Mouse (Mus musculus): Measurements from ENCODE around the gene Dntt. TPM values are rescaled to one million over a fixed set of nuclear protein-coding genes. Genes with fewer than 3 reads are reported as not detected.

Dntt gene
- polyA plus RNA-seq, 1 experiment from 2014 or later, result not detected

GRCm38 (mm10) chr19:41015951-41016716 lies 12.9 kb upstream of the Dntt start:
- WGBS, result 20% methylated on average over 14 of the region's 14 CpGs
- Histone ChIP-seq H3K4me3 (peak overlapping the region; percentile 45), H3K36me3 (replicated peaks) (no peaks in the 10 kb centered on the region)

GRCm38 (mm10) chr19:41019164-41019675 lies 9.9 kb upstream of the Dntt start:
- no peak overlapping the region for H3K4me3 ChIP-seq
- no peaks in the 10 kb centered on the region for H3K36me3 ChIP-seq (replicated peaks)
- no peak for DNase-seq (ENCODE audit: low spot score)
- H3K27ac ChIP-seq (replicated peaks), result no peak overlapping the region
- 82% methylated on average over 5 of the region's 5 CpGs for WGBS
- H3K27me3 ChIP-seq (replicated peaks; ENCODE audit: low read depth, poor library complexity, severe bottlenecking), result peaks cover 6% of the 10 kb centered on the region; the same call in 1 of the 2 replicates
- H3K4me1 ChIP-seq, result peaks cover 4% of the 10 kb centered on the region
- H3K9me3 ChIP-seq, result no peaks in the 10 kb centered on the region

More at GRCm38 (mm10) chr19:41015951-41016716, 12.9 kb upstream of the Dntt start:
- Histone ChIP-seq H3K9me3 (no peaks in the 10 kb centered on the region), H3K27me3 (replicated peaks; ENCODE audit: low read depth, poor library complexity, severe bottlenecking) (peaks cover 21% of the 10 kb centered on the region), H3K4me1 (peaks cover 4% of the 10 kb centered on the region), H3K27ac (replicated peaks) (no peak overlapping the region; the same call in 1 of the 2 replicates)
- peak; percentile 26 for DNase-seq (ENCODE audit: low spot score)

DNA sequence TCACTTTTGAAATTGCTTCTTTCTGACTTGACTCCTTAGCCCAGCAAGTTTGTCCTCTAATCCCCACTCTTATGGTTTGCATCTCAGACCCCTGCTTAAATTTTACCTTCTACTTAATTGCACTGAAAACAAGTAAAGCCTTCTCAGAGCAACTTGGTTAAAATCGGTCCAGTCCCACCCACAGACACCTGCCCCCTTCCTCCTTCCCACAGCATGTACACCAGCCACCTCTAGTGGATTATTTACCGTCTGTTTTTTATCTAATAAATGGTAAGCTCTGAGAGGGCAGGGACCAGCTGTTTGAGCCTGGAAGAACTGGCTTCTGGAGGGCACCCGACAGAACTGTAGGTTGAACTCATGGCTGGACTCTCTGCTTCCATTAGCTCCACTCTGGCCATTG lies 8.5 kb upstream of the Dntt start:
- no peak for DNase-seq (ENCODE audit: low spot score)
- Histone ChIP-seq H3K36me3 (replicated peaks) (no peaks in the 10 kb centered on the region), H3K4me3 (no peak overlapping the region), H3K27ac (replicated peaks) (no peak overlapping the region), H3K4me1 (peaks cover 4% of the 10 kb centered on the region), H3K27me3 (replicated peaks; ENCODE audit: low read depth, poor library complexity, severe bottlenecking) (peaks cover 6% of the 10 kb centered on the region; the same call in 1 of the 2 replicates), H3K9me3 (no peaks in the 10 kb centered on the region)
- 78% methylated on average over 3 of the region's 3 CpGs for WGBS

DNA sequence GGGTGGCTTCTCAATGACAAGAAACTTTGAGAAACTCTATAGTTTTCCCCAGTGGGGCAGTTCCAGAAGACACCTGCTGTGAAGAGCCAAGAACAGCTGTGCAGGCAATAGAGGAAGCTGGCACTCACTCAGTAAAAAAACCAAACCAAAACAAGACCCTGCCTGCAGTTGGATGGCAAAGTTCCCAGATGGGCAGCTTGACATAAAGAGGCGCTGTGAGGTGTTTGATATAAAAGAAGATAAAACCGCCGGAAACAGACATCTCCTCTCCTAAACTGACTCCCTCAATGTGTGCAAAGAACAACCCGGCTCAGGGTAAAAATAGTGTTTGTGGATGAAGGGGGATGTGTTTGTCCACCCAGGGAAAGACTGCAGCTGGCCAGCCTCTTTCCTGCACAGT lies 6.8 kb upstream of the Dntt start:
- no peak overlapping the region for H3K27ac ChIP-seq (replicated peaks)
- 93% methylated on average over 4 of the region's 4 CpGs for WGBS

GRCm38 (mm10) chr19:41026551-41026950 lies 2.5 kb upstream of the Dntt start:
- Histone ChIP-seq H3K27me3 (replicated peaks; ENCODE audit: low read depth, poor library complexity, severe bottlenecking) (no peaks in the 10 kb centered on the region), H3K4me3 (no peak overlapping the region), H3K36me3 (replicated peaks) (no peaks in the 10 kb centered on the region), H3K9me3 (no peaks in the 10 kb centered on the region), H3K4me1 (no peaks in the 10 kb centered on the region), H3K27ac (replicated peaks) (no peak overlapping the region)
- no peak for DNase-seq (ENCODE audit: low spot score)
- WGBS, result 88% methylated on average over 8 of the region's 8 CpGs

More for the DNA sequence above, 6.8 kb upstream of the Dntt start:
- no peaks in the 10 kb centered on the region for H3K9me3 ChIP-seq
- no peaks in the 10 kb centered on the region for H3K4me1 ChIP-seq
- H3K4me3 ChIP-seq, result no peak overlapping the region
- no peak for DNase-seq (ENCODE audit: low spot score)
- H3K27me3 ChIP-seq (replicated peaks; ENCODE audit: low read depth, poor library complexity, severe bottlenecking), result peaks cover under 1% of the 10 kb centered on the region; the same call in 1 of the 2 replicates
- no peaks in the 10 kb centered on the region for H3K36me3 ChIP-seq (replicated peaks)

DNA sequence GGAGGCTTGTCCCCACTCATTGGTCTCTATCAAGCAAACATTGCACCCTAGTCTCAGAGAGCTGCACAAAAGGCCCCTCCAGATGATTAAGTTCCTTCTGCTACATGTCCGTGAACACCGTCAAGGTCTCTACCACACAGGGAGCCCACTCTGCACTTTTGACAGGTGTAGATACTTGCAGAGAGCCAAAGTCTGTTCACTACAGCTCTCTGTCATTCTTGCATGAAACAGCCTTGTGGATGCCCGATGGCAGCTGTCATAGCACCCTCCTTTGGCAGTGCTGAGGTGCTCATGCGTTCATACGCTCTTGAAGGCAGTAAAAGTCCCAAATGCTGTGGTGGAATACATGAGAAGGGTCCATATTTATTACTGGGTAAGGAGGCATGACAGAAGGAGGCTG lies 2.1 kb upstream of the Dntt start:
- Histone ChIP-seq H3K4me1 (no peaks in the 10 kb centered on the region), H3K27me3 (replicated peaks; ENCODE audit: low read depth, poor library complexity, severe bottlenecking) (no peaks in the 10 kb centered on the region), H3K9me3 (no peaks in the 10 kb centered on the region), H3K36me3 (replicated peaks) (no peaks in the 10 kb centered on the region), H3K4me3 (no peak overlapping the region), H3K27ac (replicated peaks) (no peak overlapping the region)
- DNase-seq (ENCODE audit: low spot score), result no peak
- WGBS, result 89% methylated on average over 5 of the region's 5 CpGs

DNA sequence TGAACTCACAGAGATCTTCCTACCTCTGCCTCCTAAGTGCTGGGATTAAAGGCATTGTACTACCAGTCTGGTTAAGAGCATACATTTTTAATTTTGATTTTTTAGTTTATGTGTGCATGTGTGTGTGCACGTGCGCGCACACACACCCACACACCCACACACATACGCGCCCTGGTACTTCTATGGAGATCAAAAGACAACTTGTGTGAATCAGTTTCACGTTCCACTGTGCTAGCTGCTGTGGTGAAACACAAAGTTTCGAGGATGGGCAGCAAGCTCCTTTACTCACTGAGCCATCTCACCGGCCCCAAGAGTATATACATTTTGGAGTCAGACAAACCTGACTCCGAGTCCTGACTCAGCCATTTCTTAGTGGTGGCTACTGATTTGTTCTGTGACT lies 1.5 kb upstream of the Dntt start:
- DNase-seq (ENCODE audit: low spot score), result no peak
- Histone ChIP-seq H3K9me3 (no peaks in the 10 kb centered on the region), H3K4me1 (no peaks in the 10 kb centered on the region), H3K27me3 (replicated peaks; ENCODE audit: low read depth, poor library complexity, severe bottlenecking) (no peaks in the 10 kb centered on the region), H3K4me3 (no peak overlapping the region), H3K36me3 (replicated peaks) (no peaks in the 10 kb centered on the region), H3K27ac (replicated peaks) (no peak overlapping the region)
- whole genome bisulfite sequencing, result 91% methylated on average over 9 of the region's 9 CpGs

- Histone ChIP-seq H3K9me3 (no peaks in the 10 kb centered on the region), H3K4me3 (no peak overlapping the region), H3K27me3 (replicated peaks; ENCODE audit: low read depth, poor library complexity, severe bottlenecking) (no peaks in the 10 kb centered on the region), H3K4me1 (no peaks in the 10 kb centered on the region), H3K27ac (replicated peaks) (no peak overlapping the region), H3K36me3 (replicated peaks) (no peaks in the 10 kb centered on the region)
- WGBS, result 65% methylated on average over 6 of the region's 6 CpGs
- no peak for DNase-seq (ENCODE audit: low spot score)
These were observed 1.1 kb downstream of the Dntt start for GRCm38 (mm10) chr19:41030161-41030560.

- whole genome bisulfite sequencing, result 80% methylated on average over 11 of the region's 11 CpGs
- H3K36me3 ChIP-seq (replicated peaks), result no peaks in the 10 kb centered on the region
- no peak for DNase-seq (ENCODE audit: low spot score)
These were observed 1.9 kb downstream of the Dntt start for GRCm38 (mm10) chr19:41031009-41031408.

GRCm38 (mm10) chr19:41031869-41032268 lies 2.8 kb downstream of the Dntt start:
- Histone ChIP-seq H3K4me1 (0 out of 2 replicates have a peak, but pooled peaks cover 2% of the 10 kb centered on the region), H3K27ac (replicated peaks) (no peak overlapping the region), H3K9me3 (no peaks in the 10 kb centered on the region), H3K36me3 (replicated peaks) (no peaks in the 10 kb centered on the region), H3K27me3 (replicated peaks; ENCODE audit: low read depth, poor library complexity, severe bottlenecking) (no peaks in the 10 kb centered on the region), H3K4me3 (no peak overlapping the region)
- WGBS, result 90% methylated on average over 6 of the region's 6 CpGs
- no peak for DNase-seq (ENCODE audit: low spot score)

More at GRCm38 (mm10) chr19:41031009-41031408, 1.9 kb downstream of the Dntt start:
- Histone ChIP-seq H3K9me3 (no peaks in the 10 kb centered on the region), H3K4me3 (no peak overlapping the region), H3K4me1 (0 out of 2 replicates have a peak, but pooled peaks cover 2% of the 10 kb centered on the region), H3K27ac (replicated peaks) (no peak overlapping the region), H3K27me3 (replicated peaks; ENCODE audit: low read depth, poor library complexity, severe bottlenecking) (no peaks in the 10 kb centered on the region)

GRCm38 (mm10) chr19:41035809-41036551 lies 6.9 kb downstream of the Dntt start:
- H3K4me3 ChIP-seq, result no peak overlapping the region
- no peak for DNase-seq (ENCODE audit: low spot score)

DNA sequence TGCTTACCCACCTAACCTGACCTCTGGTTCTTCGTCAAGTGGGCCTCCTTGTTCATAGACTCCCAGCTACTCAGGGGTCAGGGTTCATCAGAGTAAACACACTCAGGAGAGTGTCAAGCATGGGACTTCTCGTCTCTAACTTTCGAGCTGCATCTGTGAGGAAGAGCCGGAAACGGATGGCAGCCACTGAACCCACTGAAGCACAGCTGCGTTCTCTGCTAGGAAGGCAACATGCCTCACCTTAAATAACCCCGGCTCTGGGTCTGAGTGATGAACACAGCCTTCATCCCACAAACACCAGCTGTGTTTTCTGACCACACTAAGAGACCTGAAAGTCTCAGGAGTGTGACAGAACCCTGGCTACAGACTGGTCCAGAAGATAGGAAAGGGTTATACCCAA lies 10.0 kb downstream of the Dntt start:
- WGBS, result 90% methylated on average over 7 of the region's 7 CpGs

More at GRCm38 (mm10) chr19:41035809-41036551, 6.9 kb downstream of the Dntt start:
- H3K27ac ChIP-seq (replicated peaks), result no peak overlapping the region
- 81% methylated on average over 4 of the region's 4 CpGs for WGBS
- H3K4me1 ChIP-seq, result 0 out of 2 replicates have a peak, but pooled peaks cover 2% of the 10 kb centered on the region
- H3K27me3 ChIP-seq (replicated peaks; ENCODE audit: low read depth, poor library complexity, severe bottlenecking), result no peaks in the 10 kb centered on the region
- no peaks in the 10 kb centered on the region for H3K36me3 ChIP-seq (replicated peaks)
- no peaks in the 10 kb centered on the region for H3K9me3 ChIP-seq

More for the DNA sequence above, 10.0 kb downstream of the Dntt start:
- no peak overlapping the region for H3K4me3 ChIP-seq
- no peaks in the 10 kb centered on the region for H3K27me3 ChIP-seq (replicated peaks; ENCODE audit: low read depth, poor library complexity, severe bottlenecking)
- 0 out of 2 replicates have a peak, but pooled peaks cover 2% of the 10 kb centered on the region for H3K4me1 ChIP-seq
- no peak overlapping the region for H3K27ac ChIP-seq (replicated peaks)
- no peaks in the 10 kb centered on the region for H3K36me3 ChIP-seq (replicated peaks)
- no peaks in the 10 kb centered on the region for H3K9me3 ChIP-seq
- no peak for DNase-seq (ENCODE audit: low spot score)

Data from embryonic facial prominence, embryonic 10.5 days (tissue).